Mouse (Mus musculus): ENCODE data around the gene Clca4b. TPM values are rescaled to one million over a fixed set of nuclear protein-coding genes. Genes with fewer than 3 reads are reported as not detected.
A peak's percentile ranks its signal among the peaks of the same experiment; 100 is the strongest.
"Not testable (repeated sequence)": the region's sequence is repeated elsewhere in the genome, so short reads cannot be mapped to it uniquely, and the experiment has no call there.

Gene Clca4b
- polyA plus RNA-seq, 1 experiment from 2014 or later, result not detected

DNA sequence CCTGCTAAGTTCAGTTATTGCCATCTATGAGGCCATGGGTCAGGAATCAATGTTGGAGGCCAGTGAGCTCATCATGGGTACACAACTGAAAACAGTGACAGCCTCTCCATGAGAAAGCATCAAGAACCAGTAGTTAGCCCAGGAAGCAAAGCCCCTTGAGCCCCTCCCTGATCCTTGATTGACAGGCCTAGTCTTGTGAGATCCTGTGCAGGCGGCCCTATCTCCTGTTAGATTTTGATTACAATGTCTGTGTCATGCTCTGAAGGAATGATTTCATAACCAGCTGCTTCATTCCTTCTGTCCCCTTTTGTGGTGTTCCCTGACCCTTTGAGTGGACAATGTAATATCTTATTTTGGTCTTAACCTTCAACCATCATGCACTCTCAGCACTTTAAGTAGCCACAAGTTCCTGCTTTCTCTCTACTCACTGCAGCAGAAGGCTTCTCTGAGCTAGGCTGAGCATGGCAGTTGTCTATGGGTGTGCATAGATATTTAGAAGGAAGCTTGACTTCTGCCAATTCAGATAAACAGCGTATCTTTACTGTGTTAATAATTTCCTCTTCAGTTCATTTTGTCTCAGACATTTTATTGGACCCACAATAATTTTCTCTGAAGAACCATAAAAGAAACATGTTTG is 35.2 kb downstream of the Clca4b start:
- H3K4me3 ChIP-seq, result no peak overlapping the region
- H3K9me3 ChIP-seq, result no peaks in the 10 kb centered on the region
- H3K27ac ChIP-seq, result no peak overlapping the region
- H3K4me1 ChIP-seq (replicated peaks), result no peaks in the 10 kb centered on the region
- DNase-seq (ENCODE audit: low spot score), result no peak
- H3K27me3 ChIP-seq (ENCODE audit: insufficient read depth, poor library complexity, severe bottlenecking), result no peaks in the 10 kb centered on the region
- H3K36me3 ChIP-seq, result no peaks in the 10 kb centered on the region
- 88% methylated on average over 2 of the region's 2 CpGs for WGBS

DNA sequence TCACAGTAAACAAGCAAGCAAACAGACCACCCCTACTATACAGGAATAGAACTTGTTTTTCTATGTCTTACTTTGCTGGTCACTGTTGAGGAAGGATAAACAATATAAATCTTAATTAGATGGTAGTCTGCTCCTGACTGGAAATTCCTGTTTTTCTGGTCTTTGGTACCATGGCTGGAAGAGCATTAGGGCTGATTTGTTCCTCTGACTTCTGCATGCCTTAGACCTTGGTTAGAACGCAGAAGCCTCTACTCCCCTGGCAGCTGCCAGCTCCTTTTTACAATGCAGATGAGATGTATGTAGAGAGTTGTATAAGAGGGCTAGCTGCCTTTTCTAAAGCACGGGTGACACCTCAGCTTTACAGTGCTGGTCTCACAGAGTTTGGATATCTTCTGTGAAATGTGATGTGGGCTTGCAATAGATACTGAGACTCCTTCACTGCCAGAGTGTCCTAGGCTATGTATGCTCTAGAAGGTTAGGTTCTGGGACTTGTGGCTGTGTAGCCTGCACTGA is 42.0 kb downstream of the Clca4b start:
- Histone ChIP-seq H3K36me3 (no peaks in the 10 kb centered on the region), H3K27me3 (ENCODE audit: insufficient read depth, poor library complexity, severe bottlenecking) (no peaks in the 10 kb centered on the region), H3K4me3 (no peak overlapping the region), H3K9me3 (no peaks in the 10 kb centered on the region), H3K27ac (no peak overlapping the region), H3K4me1 (replicated peaks) (no peaks in the 10 kb centered on the region)
- DNase-seq (ENCODE audit: low spot score), result no peak
- 65% methylated on average over 2 of the region's 2 CpGs for WGBS

DNA sequence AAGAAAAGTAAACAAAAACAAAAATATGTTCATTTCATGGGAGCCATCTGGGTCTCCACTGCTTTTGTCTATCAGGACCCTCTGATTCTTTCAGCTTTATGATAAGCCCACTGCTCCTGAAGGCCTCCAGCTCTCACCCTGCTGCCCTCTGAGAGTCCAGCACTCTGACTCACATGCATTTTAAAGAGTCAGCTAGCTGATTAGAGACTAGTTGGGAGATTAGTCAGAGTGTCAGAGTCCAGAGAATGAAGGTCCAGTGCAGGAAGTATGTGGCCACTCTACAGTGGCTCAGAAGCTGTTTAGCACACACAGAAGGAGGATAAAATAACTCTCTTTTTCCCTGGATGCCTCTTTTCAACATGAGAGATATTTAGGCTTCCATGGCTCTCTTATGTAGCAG is 45.4 kb downstream of the Clca4b start:
- DNase-seq (ENCODE audit: low spot score), result no peak
- Histone ChIP-seq H3K27ac (no peak overlapping the region), H3K36me3 (no peaks in the 10 kb centered on the region), H3K4me3 (no peak overlapping the region), H3K27me3 (ENCODE audit: insufficient read depth, poor library complexity, severe bottlenecking) (no peaks in the 10 kb centered on the region), H3K4me1 (replicated peaks) (no peaks in the 10 kb centered on the region), H3K9me3 (no peaks in the 10 kb centered on the region)

- H3K4me1 ChIP-seq (replicated peaks); H3K9me3 ChIP-seq; H3K4me3 ChIP-seq; H3K36me3 ChIP-seq; H3K27me3 ChIP-seq (ENCODE audit: insufficient read depth, poor library complexity, severe bottlenecking); H3K27ac ChIP-seq: not testable (repeated sequence)
- 35% methylated on average over 4 of the region's 4 CpGs for WGBS
- peak; percentile 4 for DNase-seq (ENCODE audit: low spot score)
Measured at GRCm38 (mm10) chr3:144872012-144872411, 60.3 kb downstream of the Clca4b start.

Other genes with a start within 250 kb of the Clca4b start
- gene Sh3glb1, start 212.2 kb downstream of the Clca4b start, polyA plus RNA-seq (2016; fragmentation: Nextera tagmentation; extraction: Ambion mirVana), result 75.9 and 82.2 TPM in 2 replicates
- gene Clca3a1, start 171.6 kb downstream of the Clca4b start, polyA plus RNA-seq (2016; fragmentation: Nextera tagmentation; extraction: Ambion mirVana), result not detected in 2 replicates
- gene Clca3a2, start 113.0 kb downstream of the Clca4b start, polyA plus RNA-seq (2016; fragmentation: Nextera tagmentation; extraction: Ambion mirVana), result not detected in 2 replicates
- gene Clca3b, start 83.2 kb downstream of the Clca4b start, polyA plus RNA-seq (2016; fragmentation: Nextera tagmentation; extraction: Ambion mirVana), result not detected in 2 replicates
- 0.05 TPM in 1 of 2 replicates, not detected in the other for gene Clca4a, start 42.5 kb upstream of the Clca4b start, polyA plus RNA-seq (2016; fragmentation: Nextera tagmentation; extraction: Ambion mirVana)
- gene Clca1, start 100.2 kb upstream of the Clca4b start, polyA plus RNA-seq (2016; fragmentation: Nextera tagmentation; extraction: Ambion mirVana), result not detected in 2 replicates
- 0.17 and 0.39 TPM in 2 replicates for gene Clca2, start 166.9 kb upstream of the Clca4b start, polyA plus RNA-seq (2016; fragmentation: Nextera tagmentation; extraction: Ambion mirVana)
- gene Odf2l, start 186.1 kb upstream of the Clca4b start, polyA plus RNA-seq (2016; fragmentation: Nextera tagmentation; extraction: Ambion mirVana), result 17.8 and 20.1 TPM in 2 replicates